Mouse (Mus musculus) gastrocnemius, adult 18-20 months (tissue): ENCODE measurements around the gene Slamf7. TPM values are rescaled to one million over a fixed set of nuclear protein-coding genes. Genes with fewer than 3 reads are reported as not detected.
A peak's percentile ranks its signal among the peaks of the same experiment; 100 is the strongest.
"Not testable (repeated sequence)": the region's sequence is repeated elsewhere in the genome, so short reads cannot be mapped to it uniquely, and the experiment has no call there.

ENCODE experiments used
- DNase-seq: peaks from one replicate; pipeline ENCODE4 v3.0.0; 2021; ENCODE audit warnings: low spot score
- long read RNA-seq, 2 experiments: library from polyadenylated mRNA; stranded (forward); transcript quantifications; one replicate each; pipeline ENCODE4 v2.0.0; 2021
- total RNA-seq, 2 experiments: library from RNA; stranded (reverse); gene quantifications; 2 replicates each; pipeline ENCODE4 v1.2.3; 2021

The Slamf7 gene
- total RNA-seq = not detected
- long read RNA-seq, experiment 1 = 0 reads
- long read RNA-seq, experiment 2 = 0 reads

GRCm38 (mm10) chr1:171652734-171653133, at the start of gene Slamf7:
TSS of gene Slamf7 (minus strand) at chr1:171653035.
- DNase-seq = no peak

- peak; percentile 8 for DNase-seq
Observed at GRCm38 (mm10) chr1:171698983-171699382, 46.1 kb upstream of the Slamf7 start.

GRCm38 (mm10) chr1:171693918-171694317, 41.1 kb upstream of the Slamf7 start:
- no peak for DNase-seq

- DNase-seq = no peak
Observed at GRCm38 (mm10) chr1:171687320-171687719, 34.5 kb upstream of the Slamf7 start.

GRCm38 (mm10) chr1:171684923-171685322, 32.1 kb upstream of the Slamf7 start:
- DNase-seq = no peak

- DNase-seq = no peak
Observed at GRCm38 (mm10) chr1:171681531-171682299, 28.9 kb upstream of the Slamf7 start, which contains the start of gene Cd48. TSS of gene Cd48 (plus strand) at chr1:171682009.

- peak; percentile 8 for DNase-seq
Observed at GRCm38 (mm10) chr1:171681009-171681408, 28.2 kb upstream of the Slamf7 start.

GRCm38 (mm10) chr1:171677721-171678120, 24.9 kb upstream of the Slamf7 start:
- DNase-seq = no peak

- no peak for DNase-seq
Observed at GRCm38 (mm10) chr1:171674467-171674866, 21.6 kb upstream of the Slamf7 start.

- no peak for DNase-seq
Observed at GRCm38 (mm10) chr1:171672854-171673475, 20.1 kb upstream of the Slamf7 start.

GRCm38 (mm10) chr1:171672451-171672850, 19.6 kb upstream of the Slamf7 start:
- DNase-seq = not testable (repeated sequence)

GRCm38 (mm10) chr1:171667160-171667559, 14.3 kb upstream of the Slamf7 start:
- no peak for DNase-seq

- no peak for DNase-seq
Observed at GRCm38 (mm10) chr1:171666350-171666749, 13.5 kb upstream of the Slamf7 start.

GRCm38 (mm10) chr1:171663757-171664156, 10.9 kb upstream of the Slamf7 start:
- no peak for DNase-seq

- DNase-seq = no peak
Observed at GRCm38 (mm10) chr1:171661482-171661881, 8.6 kb upstream of the Slamf7 start.

- DNase-seq = no peak
Observed at GRCm38 (mm10) chr1:171660423-171660822, 7.6 kb upstream of the Slamf7 start.

GRCm38 (mm10) chr1:171658561-171658991, 5.7 kb upstream of the Slamf7 start:
- DNase-seq = no peak

- DNase-seq = no peak
Observed at GRCm38 (mm10) chr1:171648840-171649239, 4.0 kb downstream of the Slamf7 start.

- DNase-seq = no peak
Observed at GRCm38 (mm10) chr1:171647716-171648115, 5.1 kb downstream of the Slamf7 start.

- DNase-seq = no peak
Observed at GRCm38 (mm10) chr1:171646429-171646940, 6.3 kb downstream of the Slamf7 start.

- DNase-seq = no peak
Observed at GRCm38 (mm10) chr1:171643612-171644011, 9.2 kb downstream of the Slamf7 start.

- no peak for DNase-seq
Observed at GRCm38 (mm10) chr1:171640796-171641195, 12.0 kb downstream of the Slamf7 start.

- no peak for DNase-seq
Observed at GRCm38 (mm10) chr1:171638686-171639085, 14.1 kb downstream of the Slamf7 start.
